Mouse (Mus musculus) myocyte (in vitro differentiated cells): ENCODE data around the gene Emid1. TPM values are rescaled to one million over a fixed set of nuclear protein-coding genes. Genes with fewer than 3 reads are reported as not detected.

ENCODE experiments used
- H3K27me3 ChIP-seq: one replicate; pipeline ENCODE4 v1.6.1; 2011; ENCODE audit not compliant: control insufficient read depth, insufficient read depth, insufficient read length
- H3K36me3 ChIP-seq: one replicate; pipeline ENCODE4 v1.6.1; 2011; ENCODE audit not compliant: control insufficient read depth, insufficient read depth
- H3K4me2 ChIP-seq: one replicate; pipeline ENCODE4 v1.6.1; 2011; ENCODE audit warnings: low read depth, control low read depth
- H3K4me3 ChIP-seq: one replicate; pipeline ENCODE4 v1.5.1; 2011; ENCODE audit warnings: mild to moderate bottlenecking, control low read depth, moderate library complexity
- H3K79me2 ChIP-seq: one replicate; pipeline ENCODE4 v1.6.1; 2011; ENCODE audit not compliant: control insufficient read depth, insufficient read depth
- H3ac ChIP-seq: one replicate; pipeline ENCODE4 v1.6.1; 2011; ENCODE audit not compliant: control insufficient read depth, insufficient read length
- CEBPB ChIP-seq: IDR thresholded peaks from 2 replicates; pipeline ENCODE4 v1.6.1; 2011; ENCODE audit warnings: mild to moderate bottlenecking, moderate library complexity; ENCODE audit not compliant: poor library complexity, insufficient read depth, severe bottlenecking
- E2F4 ChIP-seq: IDR thresholded peaks from one replicate; pipeline ENCODE4 v1.6.1; 2011; ENCODE audit warnings: mild to moderate bottlenecking, control low read depth, moderate library complexity; ENCODE audit not compliant: insufficient read depth
- MAX ChIP-seq: IDR thresholded peaks from one replicate; pipeline ENCODE4 v1.6.1; 2011; ENCODE audit warnings: low read depth, mild to moderate bottlenecking, control low read depth
- MYOD1 ChIP-seq, 3 experiments: IDR thresholded peaks; one replicate each; pipeline ENCODE4 v1.6.1; 2011; ENCODE audit warnings: control low read depth in 2 of 3, low read depth in 2 of 3, mild to moderate bottlenecking in 2 of 3, moderate library complexity in 1 of 3; ENCODE audit not compliant: insufficient read length in 2 of 3, control insufficient read depth in 1 of 3
- MYOG ChIP-seq, 3 experiments: IDR thresholded peaks; one replicate each; pipeline ENCODE4 v1.6.1; 2011; ENCODE audit warnings: control low read depth in 2 of 3, low read depth in 2 of 3, mild to moderate bottlenecking in 2 of 3; ENCODE audit not compliant: insufficient read length in 2 of 3, control insufficient read depth in 1 of 3, insufficient read depth in 1 of 3
- POLR2A ChIP-seq: IDR thresholded peaks from one replicate; pipeline ENCODE4 v1.6.1; 2011; ENCODE audit warnings: low read depth, mild to moderate bottlenecking, control low read depth, moderate library complexity; ENCODE audit not compliant: insufficient read length
- POLR2AphosphoS2 ChIP-seq: IDR thresholded peaks from one replicate; pipeline ENCODE4 v1.6.1; 2011; ENCODE audit warnings: low read depth, control low read depth; ENCODE audit not compliant: insufficient read length
- REST ChIP-seq: IDR thresholded peaks from one replicate; pipeline ENCODE4 v1.6.1; 2011; ENCODE audit warnings: mild to moderate bottlenecking, control low read depth, moderate library complexity; ENCODE audit not compliant: insufficient read depth, insufficient read length
- SRF ChIP-seq: IDR thresholded peaks from one replicate; pipeline ENCODE4 v1.6.1; 2011; ENCODE audit warnings: low read depth; ENCODE audit not compliant: control insufficient read depth, insufficient read length
- TCF12 ChIP-seq: IDR thresholded peaks from one replicate; pipeline ENCODE4 v1.6.1; 2011; ENCODE audit warnings: mild to moderate bottlenecking, control low read depth; ENCODE audit not compliant: poor library complexity, insufficient read depth, severe bottlenecking
- TCF3 ChIP-seq: IDR thresholded peaks from one replicate; pipeline ENCODE4 v1.6.1; 2011; ENCODE audit warnings: low read depth, control low read depth; ENCODE audit not compliant: insufficient read length
- USF1 ChIP-seq: IDR thresholded peaks from one replicate; pipeline ENCODE4 v1.6.1; 2011; ENCODE audit warnings: low read depth, mild to moderate bottlenecking, control low read depth, moderate library complexity
- polyA plus RNA-seq: library from polyadenylated mRNA; unstranded; fragments of >200 nt; fragmentation: generic; extraction: Trizol; gene quantifications from one replicate; pipeline ENCODE4 v1.2.1, GENCODE M21; 2012; ENCODE audit warnings: missing spikeins

Emid1 gene
- polyA plus RNA-seq: 0.04 TPM

DNA sequence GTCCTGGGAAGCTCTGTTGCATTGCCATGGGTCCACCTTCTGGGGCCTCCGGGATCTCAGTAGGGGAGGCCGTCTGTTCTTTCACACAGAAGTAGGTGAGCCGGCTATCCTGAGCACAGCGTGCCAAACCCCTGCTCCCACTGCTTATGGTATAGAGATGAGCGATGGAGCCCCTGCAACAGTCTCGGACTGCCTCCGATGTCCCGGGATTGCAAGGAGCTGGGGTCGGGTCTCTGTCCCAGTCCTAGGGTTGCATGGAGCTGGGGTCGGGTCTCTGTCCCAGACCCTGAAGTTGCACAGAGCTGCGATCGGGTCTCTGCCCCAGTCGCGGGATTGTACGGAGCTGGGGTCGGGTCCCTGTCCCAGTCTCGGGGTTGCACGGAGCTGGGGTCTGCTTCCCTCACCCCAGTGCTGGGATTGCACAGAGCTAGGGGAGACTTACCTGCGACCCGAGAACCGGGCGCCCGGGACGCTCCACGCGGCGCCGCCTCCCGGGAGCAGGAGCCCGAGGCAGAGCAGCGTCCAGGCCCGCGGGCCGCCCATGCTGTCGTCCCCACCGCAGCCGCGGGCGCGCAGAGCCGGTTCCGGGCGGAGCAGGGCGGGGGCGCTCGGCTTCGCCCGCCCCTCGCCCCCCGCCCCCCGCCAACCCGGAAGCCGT lies at the start of gene Emid1:
Gene Emid1, minus strand, starts transcription at position 578 of the 658 bp plus-strand sequence.
- Histone ChIP-seq H3K36me3 (no peaks in the 10 kb centered on the region), H3K79me2 (no peaks in the 10 kb centered on the region), H3K4me2 (no peak within 1 kb of the TSS), H3ac (no peak within 1 kb of the TSS), H3K4me3 (no peak within 1 kb of the TSS), H3K27me3 (peaks cover 22% of the 10 kb centered on the region)
- TF ChIP-seq TCF3 (no peak), MYOD1 (IDR thresholded peaks at IDR 0.05; ENCODE audit: control insufficient read depth in 1 of 3, insufficient read length in 2 of 3, low read depth in 2 of 3) (no peak), USF1 (no peak), CEBPB (no peak), POLR2A (no peak), MAX (no peak), POLR2AphosphoS2 (no peak), MYOG (IDR thresholded peaks at IDR 0.05; ENCODE audit: control insufficient read depth in 1 of 3, insufficient read depth in 1 of 3, insufficient read length in 2 of 3, low read depth in 2 of 3) (no peak), E2F4 (no peak), REST (no peak), SRF (no peak), TCF12 (no peak)

DNA sequence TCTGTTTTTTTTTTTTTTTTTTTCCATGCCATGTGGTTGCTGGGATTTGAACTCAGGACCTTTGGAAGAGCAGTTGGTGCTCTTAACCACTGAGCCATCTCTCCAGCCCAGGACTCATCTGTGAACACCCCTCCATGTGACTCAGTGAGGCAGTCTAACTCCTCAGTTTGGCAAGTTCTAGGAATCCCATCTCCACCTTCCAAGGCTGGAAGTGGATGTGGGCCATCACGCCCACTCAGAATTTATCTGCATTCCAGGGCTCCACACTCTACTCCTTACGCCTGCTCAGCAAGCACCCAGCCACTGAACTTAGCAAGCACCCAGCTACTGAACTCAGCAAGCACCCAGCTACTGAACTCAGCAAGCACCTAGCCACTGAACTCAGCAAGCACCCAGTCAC lies 47.8 kb upstream of the Emid1 start:
- H3K27me3 ChIP-seq: no peaks in the 10 kb centered on the region

DNA sequence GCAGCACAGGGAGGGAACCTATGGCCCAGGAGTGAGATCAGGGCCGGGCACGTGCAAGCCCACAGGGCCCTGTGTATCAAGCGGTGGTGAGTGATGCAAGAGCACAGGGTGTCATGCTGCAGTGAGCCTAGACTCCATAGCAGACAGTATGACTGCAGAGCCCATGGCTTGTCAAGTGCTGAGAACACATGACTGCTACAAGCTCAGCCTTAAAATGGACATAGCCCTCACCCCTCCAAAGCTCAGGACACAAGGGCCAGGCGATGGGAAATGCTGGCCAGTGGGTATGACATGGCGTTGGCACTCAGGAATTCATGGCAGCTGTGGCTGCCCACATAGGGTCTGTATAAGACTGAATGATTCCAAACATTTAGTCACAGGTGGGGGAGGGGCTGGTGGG lies 45.0 kb upstream of the Emid1 start:
- H3K4me3 ChIP-seq: no peak overlapping the region
- H3K27me3 ChIP-seq: no peaks in the 10 kb centered on the region
- no peak overlapping the region for H3K4me2 ChIP-seq
- TF ChIP-seq E2F4 (no peak), TCF3 (no peak), MYOD1 (IDR thresholded peaks at IDR 0.05; ENCODE audit: control insufficient read depth in 1 of 3, insufficient read length in 2 of 3, low read depth in 2 of 3) (peak in 2 of 3 experiments; percentile 28 to 78), MYOG (IDR thresholded peaks at IDR 0.05; ENCODE audit: control insufficient read depth in 1 of 3, insufficient read depth in 1 of 3, insufficient read length in 2 of 3, low read depth in 2 of 3) (peak in 1 of 3 experiments; percentile 86), POLR2AphosphoS2 (peak; percentile 51), TCF12 (peak; percentile 6), REST (no peak), CEBPB (peak; percentile 67; the same call in 1 of the 2 replicates), MAX (peak; percentile 66), SRF (peak; percentile 80)
- no peak overlapping the region for H3ac ChIP-seq
- H3K79me2 ChIP-seq: no peaks in the 10 kb centered on the region
- peaks cover 16% of the 10 kb centered on the region for H3K36me3 ChIP-seq

More for the DNA sequence above, 47.8 kb upstream of the Emid1 start:
- no peak overlapping the region for H3ac ChIP-seq
- no peak overlapping the region for H3K4me3 ChIP-seq
- H3K4me2 ChIP-seq: no peak overlapping the region
- H3K79me2 ChIP-seq: no peaks in the 10 kb centered on the region
- no peak for TF ChIP-seq TCF12
- peaks cover 17% of the 10 kb centered on the region for H3K36me3 ChIP-seq

DNA sequence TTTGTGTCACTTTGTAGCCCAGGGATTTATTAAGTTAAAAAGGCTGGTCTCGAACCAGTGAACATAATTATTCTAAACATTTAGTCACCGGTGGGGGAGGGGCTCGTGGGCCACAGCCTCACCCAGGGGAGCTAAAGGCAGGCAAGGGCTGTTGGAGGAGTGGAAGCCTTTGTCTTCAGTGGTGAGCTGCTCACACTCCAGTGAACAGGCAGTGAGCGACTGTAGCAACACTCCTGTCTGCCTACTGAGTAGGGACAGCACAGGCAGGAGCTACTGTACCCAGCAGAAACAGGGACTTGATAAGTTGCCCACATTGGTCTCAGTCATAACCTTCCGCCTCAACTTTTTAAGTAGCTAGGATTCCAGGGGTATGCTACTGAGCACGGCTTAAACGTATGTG lies 44.5 kb upstream of the Emid1 start:
- no peak overlapping the region for H3K4me2 ChIP-seq
- H3K36me3 ChIP-seq: peaks cover 16% of the 10 kb centered on the region
- H3K4me3 ChIP-seq: no peak overlapping the region
- H3K27me3 ChIP-seq: no peaks in the 10 kb centered on the region
- H3K79me2 ChIP-seq: no peaks in the 10 kb centered on the region
- H3ac ChIP-seq: no peak overlapping the region
- TF ChIP-seq REST: no peak
- no peak for TF ChIP-seq MYOD1 (IDR thresholded peaks at IDR 0.05; ENCODE audit: control insufficient read depth in 1 of 3, insufficient read length in 2 of 3, low read depth in 2 of 3)
- TF ChIP-seq E2F4: no peak
- no peak for TF ChIP-seq POLR2A
- TF ChIP-seq TCF3: no peak
- TF ChIP-seq TCF12: no peak
- no peak for TF ChIP-seq MAX
- TF ChIP-seq CEBPB: no peak
- no peak for TF ChIP-seq SRF
- no peak for TF ChIP-seq MYOG (IDR thresholded peaks at IDR 0.05; ENCODE audit: control insufficient read depth in 1 of 3, insufficient read depth in 1 of 3, insufficient read length in 2 of 3, low read depth in 2 of 3)
- TF ChIP-seq USF1: no peak
- TF ChIP-seq POLR2AphosphoS2: no peak

DNA sequence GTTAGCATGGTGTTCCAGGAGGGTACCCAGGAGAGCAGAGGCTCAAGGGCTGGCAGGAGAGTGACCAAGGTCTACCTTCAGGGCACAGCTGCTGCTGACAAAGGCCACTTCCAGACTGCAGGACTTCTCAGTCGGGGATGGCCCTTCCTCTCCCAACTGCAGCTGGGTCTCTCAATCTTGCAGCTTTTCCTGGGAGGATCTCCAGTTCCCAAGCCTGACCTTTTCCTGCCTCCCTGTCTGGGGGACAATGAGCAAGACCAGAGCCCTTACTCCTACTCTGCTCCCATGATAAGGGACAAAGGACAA lies 41.5 kb upstream of the Emid1 start:
- peaks cover 16% of the 10 kb centered on the region for H3K36me3 ChIP-seq
- no peaks in the 10 kb centered on the region for H3K27me3 ChIP-seq
- no peaks in the 10 kb centered on the region for H3K79me2 ChIP-seq
- TF ChIP-seq MYOG (IDR thresholded peaks at IDR 0.05; ENCODE audit: control insufficient read depth in 1 of 3, insufficient read depth in 1 of 3, insufficient read length in 2 of 3, low read depth in 2 of 3) (peak in 1 of 3 experiments; percentile 60), USF1 (no peak), E2F4 (no peak), MYOD1 (IDR thresholded peaks at IDR 0.05; ENCODE audit: control insufficient read depth in 1 of 3, insufficient read length in 2 of 3, low read depth in 2 of 3) (peak in 2 of 3 experiments; percentile 53 to 81), CEBPB (no peak), SRF (no peak), TCF3 (no peak), TCF12 (no peak), POLR2AphosphoS2 (peak; percentile 16), REST (no peak), POLR2A (no peak), MAX (no peak)
- no peak overlapping the region for H3K4me3 ChIP-seq
- H3ac ChIP-seq: no peak overlapping the region
- H3K4me2 ChIP-seq: peak overlapping the region; percentile 35
